Mouse (Mus musculus) kidney, adult 9 months (tissue): ENCODE data around the gene Ccdc6.

Experiments
- DNase-seq: peaks from one replicate; pipeline ENCODE4 v3.0.0; 2022

The Ccdc6 gene

GRCm38 (mm10) chr10:70096366-70097188 is at the start of gene Ccdc6:
TSS of gene Ccdc6 (plus strand) at chr10:70097121.
- DNase-seq: peak; percentile 88

GRCm38 (mm10) chr10:70049771-70050170 is 47.1 kb upstream of the Ccdc6 start:
- DNase-seq: no peak

- DNase-seq: no peak
These were observed 41.6 kb upstream of the Ccdc6 start for GRCm38 (mm10) chr10:70055291-70055690.

- DNase-seq: peak; percentile 19
These were observed 39.9 kb upstream of the Ccdc6 start for GRCm38 (mm10) chr10:70057064-70057463.

- DNase-seq: peak; percentile 51
These were observed 36.8 kb upstream of the Ccdc6 start for GRCm38 (mm10) chr10:70060021-70060688.

GRCm38 (mm10) chr10:70060689-70061081 is 36.2 kb upstream of the Ccdc6 start:
- DNase-seq: peak; percentile 72

- no peak for DNase-seq
These were observed 32.9 kb upstream of the Ccdc6 start for GRCm38 (mm10) chr10:70063881-70064555.

- DNase-seq: no peak
These were observed 31.7 kb upstream of the Ccdc6 start for GRCm38 (mm10) chr10:70065191-70065590.

GRCm38 (mm10) chr10:70066497-70067168 is 30.3 kb upstream of the Ccdc6 start:
- no peak for DNase-seq

- DNase-seq: peak; percentile 75
These were observed 29.5 kb upstream of the Ccdc6 start for GRCm38 (mm10) chr10:70067169-70068115.

GRCm38 (mm10) chr10:70069321-70069720 is 27.6 kb upstream of the Ccdc6 start:
- DNase-seq: no peak

GRCm38 (mm10) chr10:70071334-70071733 is 25.6 kb upstream of the Ccdc6 start:
- DNase-seq: no peak

- DNase-seq: no peak
These were observed 19.5 kb upstream of the Ccdc6 start for GRCm38 (mm10) chr10:70077452-70077851.

GRCm38 (mm10) chr10:70080908-70081307 is 16.0 kb upstream of the Ccdc6 start:
- peak; percentile 30 for DNase-seq

- no peak for DNase-seq
These were observed 15.3 kb upstream of the Ccdc6 start for GRCm38 (mm10) chr10:70081564-70082175.

GRCm38 (mm10) chr10:70083241-70083640 is 13.7 kb upstream of the Ccdc6 start:
- DNase-seq: no peak

GRCm38 (mm10) chr10:70085256-70085961 is 11.5 kb upstream of the Ccdc6 start:
- no peak for DNase-seq

- DNase-seq: no peak
These were observed 8.1 kb upstream of the Ccdc6 start for GRCm38 (mm10) chr10:70088788-70089187.

GRCm38 (mm10) chr10:70091876-70092462 is 5.0 kb upstream of the Ccdc6 start:
- no peak for DNase-seq

GRCm38 (mm10) chr10:70093782-70094181 is 3.1 kb upstream of the Ccdc6 start:
- no peak for DNase-seq
